Mouse (Mus musculus): ENCODE measurements around the gene Ush2a.

Ush2a gene

DNA sequence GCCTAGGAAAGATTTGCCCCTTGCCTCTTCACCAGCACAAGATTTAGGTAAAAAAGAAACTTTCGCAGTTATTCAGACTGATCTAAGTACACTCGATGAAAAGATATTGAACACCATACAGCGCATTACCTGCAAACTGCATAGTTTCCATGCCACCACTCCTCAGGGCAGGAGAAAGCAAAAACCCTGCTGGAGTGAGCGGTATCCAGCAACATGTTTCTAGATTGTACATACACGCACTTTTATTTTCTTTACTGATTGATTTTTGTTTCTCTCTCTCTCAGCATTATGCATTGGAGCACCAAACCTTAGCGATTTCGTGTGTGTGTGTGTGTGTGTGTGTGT is 746.1 kb downstream of the Ush2a start:
- no peak for DNase-seq (ENCODE audit: low spot score)

DNA sequence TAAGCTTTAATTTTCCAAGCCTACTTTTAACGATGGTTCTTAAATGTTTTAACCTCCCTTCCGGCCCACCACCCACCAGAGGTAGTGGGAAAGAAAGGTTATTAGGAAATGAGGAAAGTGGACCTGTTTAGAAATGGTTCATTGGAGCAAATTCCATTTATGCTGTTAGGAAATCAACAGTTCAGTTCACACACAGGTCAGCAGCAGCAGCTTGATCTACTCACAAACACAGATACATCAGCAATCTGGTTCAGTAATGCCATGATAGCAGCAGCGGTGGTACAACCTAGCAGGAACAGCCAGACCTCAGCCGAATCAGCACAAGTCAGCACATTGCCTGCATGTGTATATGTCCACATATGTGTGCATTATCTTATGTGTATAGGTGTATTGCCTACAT is 748.8 kb downstream of the Ush2a start:
- no peak for DNase-seq (ENCODE audit: low spot score)

DNA sequence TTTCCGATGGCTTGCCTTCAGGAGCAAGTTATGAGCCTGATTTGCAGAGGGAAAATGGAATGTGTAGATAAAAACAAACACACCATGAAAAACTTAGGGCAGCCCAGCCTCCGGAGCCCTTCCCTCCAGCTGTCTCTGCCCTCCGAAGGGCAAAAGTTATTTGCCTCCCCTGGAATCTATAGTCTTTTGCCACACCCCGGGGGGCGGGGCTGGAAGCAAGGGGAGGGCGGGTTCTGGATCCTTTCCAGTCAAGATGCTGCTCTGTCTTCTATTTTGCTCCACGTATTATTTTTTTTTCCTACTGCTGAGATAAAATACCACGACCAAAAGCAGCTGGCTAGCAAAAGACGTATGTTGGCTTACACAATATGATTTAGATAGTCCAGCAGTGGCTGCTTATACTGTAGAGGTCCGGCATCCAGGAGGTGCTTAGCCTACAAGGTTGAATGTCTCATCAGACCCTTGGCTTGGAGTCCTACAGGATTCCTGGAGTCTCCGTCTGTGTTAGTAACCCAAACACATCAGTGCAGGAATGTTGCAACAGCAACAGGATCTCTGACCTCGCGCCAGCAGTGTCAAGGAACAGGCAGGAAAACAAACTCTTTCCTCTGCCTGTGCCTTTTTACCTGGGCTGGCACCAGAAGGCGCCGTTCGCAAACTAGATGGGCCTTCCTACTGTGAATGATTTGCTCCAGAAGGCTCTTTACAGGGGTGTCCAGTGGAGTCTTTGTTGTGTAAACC is 751.2 kb downstream of the Ush2a start:
- DNase-seq (ENCODE audit: low spot score) = no peak

DNA sequence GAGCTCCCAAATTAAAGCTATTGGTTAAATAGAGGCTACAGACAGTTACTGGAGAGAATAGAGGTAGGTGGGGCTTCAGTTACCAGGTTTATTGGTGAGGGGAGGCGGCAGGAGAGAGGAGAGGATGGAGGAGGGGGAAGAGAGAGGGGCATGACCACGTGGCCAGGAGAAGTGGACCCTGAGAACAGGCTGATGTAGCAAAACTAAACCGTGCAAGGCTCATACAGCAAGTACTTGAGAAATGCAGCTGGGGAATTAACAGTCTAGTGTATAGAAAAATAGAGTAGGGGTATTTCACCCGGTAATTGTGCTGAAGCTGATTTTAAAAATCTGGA is 751.7 kb downstream of the Ush2a start:
- DNase-seq (ENCODE audit: low spot score) = no peak

Data from T-cell, adult 2 months (primary cell).